Mouse (Mus musculus): ENCODE results near the gene Rap2a. TPM values are rescaled to one million over a fixed set of nuclear protein-coding genes. Genes with fewer than 3 reads are reported as not detected.
A peak's percentile ranks its signal among the peaks of the same experiment; 100 is the strongest.

Rap2a gene
- total and polyA plus RNA-seq, 3 experiments: 5.1 to 8.6 TPM; not detected in 1

DNA sequence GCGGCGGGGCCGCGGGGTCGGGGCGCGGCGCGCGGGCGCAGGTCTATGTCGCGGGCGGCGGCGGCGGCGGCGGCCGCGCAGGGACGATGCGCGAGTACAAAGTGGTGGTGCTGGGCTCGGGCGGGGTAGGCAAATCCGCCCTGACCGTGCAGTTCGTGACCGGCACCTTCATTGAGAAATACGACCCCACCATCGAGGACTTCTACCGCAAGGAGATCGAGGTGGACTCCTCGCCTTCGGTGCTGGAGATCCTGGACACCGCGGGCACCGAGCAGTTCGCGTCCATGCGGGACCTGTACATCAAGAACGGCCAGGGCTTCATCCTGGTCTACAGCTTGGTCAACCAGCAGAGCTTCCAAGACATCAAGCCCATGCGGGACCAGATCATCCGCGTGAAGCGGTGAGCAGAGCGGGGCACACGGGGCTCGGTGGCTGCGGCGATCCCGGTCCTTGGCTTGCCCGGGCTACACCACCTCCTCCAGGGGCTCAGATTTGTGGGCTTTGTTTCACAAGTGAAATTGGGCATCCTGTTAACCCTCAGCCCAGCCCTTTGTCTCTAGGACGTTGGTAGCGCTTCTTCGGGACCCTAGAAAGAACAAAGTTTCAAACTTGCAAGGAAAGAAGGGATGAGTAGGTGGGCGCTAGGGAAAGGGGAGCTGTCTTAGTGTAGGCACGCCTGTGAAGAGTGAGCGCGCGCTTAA, 547 bp downstream of the Rap2a start (continued):
- TF ChIP-seq GATA1 (IDR thresholded peaks at IDR 0.05; ENCODE audit: low read depth, low read length): no peak

DNA sequence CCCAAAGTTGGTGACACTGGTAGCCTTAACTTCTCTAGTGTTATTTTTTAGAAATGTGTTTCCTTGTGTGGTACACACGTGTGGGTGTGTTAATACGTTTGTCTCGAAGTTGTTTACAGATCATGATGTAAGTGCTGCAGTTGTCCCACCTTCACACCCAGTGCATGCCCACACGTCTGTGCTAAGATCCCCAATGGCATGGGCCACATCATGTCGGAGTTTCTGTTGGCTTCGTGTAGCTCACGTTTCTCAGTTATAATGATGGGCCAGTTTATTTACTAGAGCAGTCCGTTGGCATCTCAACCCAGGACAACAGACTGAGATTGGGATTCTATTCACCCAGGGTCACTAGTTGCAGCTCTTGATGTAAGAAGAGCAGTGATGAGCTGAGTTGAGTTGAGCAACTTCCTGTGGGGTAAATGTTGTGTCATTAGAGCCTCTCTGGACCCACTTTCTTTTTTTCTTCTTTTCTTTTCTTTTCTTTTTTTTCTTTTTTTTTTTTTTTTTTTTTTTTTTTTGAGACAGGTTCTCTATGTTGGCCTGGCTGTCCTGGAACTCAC, 2.2 kb downstream of the Rap2a start:
- Histone ChIP-seq H3K27me3 (ENCODE audit: control insufficient read depth in 1 of 2, insufficient read depth in 2 of 2, low read length in 2 of 2) (no peaks in the 10 kb centered on the region), H3K9ac (ENCODE audit: control insufficient read depth, low read depth, low read length, poor library complexity, severe bottlenecking) (no peak overlapping the region), H3K79me2 (ENCODE audit: control insufficient read depth, insufficient read depth, low read length, poor library complexity) (peaks cover 3% of the 10 kb centered on the region), H3K4me1 (ENCODE audit: control insufficient read depth in 1 of 2, insufficient read depth in 2 of 2, low read length in 2 of 2) (no peaks in the 10 kb centered on the region; a peak in 1 of 4 replicates), H3K9me3 (replicated peaks; ENCODE audit: insufficient read depth, low read length) (no peaks in the 10 kb centered on the region), H3K4me3 (ENCODE audit: control insufficient read depth in 1 of 2, insufficient read depth in 1 of 2, low read depth in 2 of 2, low read length in 2 of 2) (no peak overlapping the region), H3K27ac (ENCODE audit: control insufficient read depth, low read depth, low read length) (no peak overlapping the region), H3K36me3 (ENCODE audit: control insufficient read depth in 1 of 2, insufficient read depth in 2 of 2, low read length in 2 of 2) (no peaks in the 10 kb centered on the region; a peak in 1 of 4 replicates)
- DNase-seq (ENCODE audit: low read depth, low spot score): peak; percentile 8
- TF ChIP-seq CHD2 (IDR thresholded peaks at IDR 0.05; ENCODE audit: low read length) (no peak), POLR2AphosphoS5 (IDR thresholded peaks at IDR 0.05; ENCODE audit: borderline replicate concordance, low read depth, low read length) (no peak), ZMIZ1 (IDR thresholded peaks at IDR 0.05; ENCODE audit: low read depth, low read length) (no peak), ZC3H11A (IDR thresholded peaks at IDR 0.05; ENCODE audit: low read depth, low read length) (no peak), RCOR1 (IDR thresholded peaks at IDR 0.05; ENCODE audit: low read depth, low read length) (no peak), NELFE (IDR thresholded peaks at IDR 0.05; ENCODE audit: low read depth, low read length) (no peak)

DNA sequence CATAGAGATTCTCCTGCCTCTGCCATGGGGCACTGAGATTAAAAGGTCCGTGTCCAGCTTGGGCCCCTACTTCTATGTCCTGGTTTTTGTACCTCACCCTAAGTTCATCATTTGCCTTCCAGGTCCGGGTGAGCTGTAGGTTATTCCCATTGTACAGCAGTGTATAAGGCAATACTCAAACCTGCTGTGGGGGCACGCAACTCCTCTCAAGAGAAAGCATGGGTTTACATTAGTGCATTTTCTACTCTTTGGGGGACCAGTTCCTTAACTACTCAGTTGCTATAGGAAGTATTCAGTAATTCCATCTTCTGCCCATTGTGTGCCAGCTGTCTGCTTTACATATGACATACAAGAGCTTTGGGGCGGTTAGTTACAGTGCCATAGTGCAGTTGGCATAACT, 2.7 kb downstream of the Rap2a start:
- no peaks in the 10 kb centered on the region for H3K27me3 ChIP-seq (ENCODE audit: control insufficient read depth in 1 of 2, insufficient read depth in 2 of 2, low read length in 2 of 2)
- no peak overlapping the region for H3K4me3 ChIP-seq (ENCODE audit: control insufficient read depth in 1 of 2, insufficient read depth in 1 of 2, low read depth in 2 of 2, low read length in 2 of 2)
- H3K36me3 ChIP-seq (ENCODE audit: control insufficient read depth in 1 of 2, insufficient read depth in 2 of 2, low read length in 2 of 2): no peaks in the 10 kb centered on the region; a peak in 1 of 4 replicates
- peaks cover 3% of the 10 kb centered on the region for H3K79me2 ChIP-seq (ENCODE audit: control insufficient read depth, insufficient read depth, low read length, poor library complexity)
- no peak for DNase-seq (ENCODE audit: low read depth, low spot score)
- no peak overlapping the region for H3K27ac ChIP-seq (ENCODE audit: control insufficient read depth, low read depth, low read length)
- no peaks in the 10 kb centered on the region; a peak in 1 of 4 replicates for H3K4me1 ChIP-seq (ENCODE audit: control insufficient read depth in 1 of 2, insufficient read depth in 2 of 2, low read length in 2 of 2)
- no peaks in the 10 kb centered on the region for H3K9me3 ChIP-seq (replicated peaks; ENCODE audit: insufficient read depth, low read length)
- H3K9ac ChIP-seq (ENCODE audit: control insufficient read depth, low read depth, low read length, poor library complexity, severe bottlenecking): no peak overlapping the region
- TF ChIP-seq TAL1 (IDR thresholded peaks at IDR 0.05; ENCODE audit: low read length) (no peak), MAFK (IDR thresholded peaks at IDR 0.05; ENCODE audit: borderline replicate concordance, low read depth, low read length) (no peak), UBTF (IDR thresholded peaks at IDR 0.05; ENCODE audit: borderline replicate concordance, insufficient read depth, low read depth, low read length) (no peak), GABPA (IDR thresholded peaks at IDR 0.05; ENCODE audit: low read depth, low read length) (no peak), CTCF (IDR thresholded peaks at IDR 0.05 in 2 of 3, conservative IDR thresholded peaks at IDR 0.05 in 1 of 3; ENCODE audit: control insufficient read depth in 1 of 3, insufficient read depth in 1 of 3, low read depth in 2 of 3, low read length in 3 of 3, poor library complexity in 1 of 3, severe bottlenecking in 1 of 3) (no peak), USF1 (IDR thresholded peaks at IDR 0.05; ENCODE audit: low read depth, low read length) (no peak), ZMIZ1 (IDR thresholded peaks at IDR 0.05; ENCODE audit: low read depth, low read length) (no peak)

All from MEL (cell line).